Mouse (Mus musculus) hindbrain, embryonic 13.5 days (tissue): ENCODE data around the gene Ergic1. TPM values are rescaled to one million over a fixed set of nuclear protein-coding genes. Genes with fewer than 3 reads are reported as not detected.

Source experiments
- ATAC-seq: fragments of 200-750 bp; cut with Nextera tagmentation; 2 replicates; pipeline ENCODE4 v1.8.0; 2017; ENCODE audit warnings: moderate TSS enrichment; ENCODE audit not compliant: low FRiP score
- H3K27ac ChIP-seq: fragments of 300-500 bp; sonication (generic); 2 replicates; pipeline ENCODE4 v1.5.1; 2015; ENCODE audit warnings: inconsistent platforms, mild to moderate bottlenecking, moderate library complexity
- H3K27me3 ChIP-seq: fragments of 300-500 bp; sonication (generic); 2 replicates; pipeline ENCODE4 v1.6.1; 2015; ENCODE audit warnings: mild to moderate bottlenecking, inconsistent platforms
- H3K36me3 ChIP-seq: fragments of 300-500 bp; sonication (generic); 2 replicates; pipeline ENCODE4 v1.6.1; 2015; ENCODE audit warnings: mild to moderate bottlenecking, inconsistent platforms
- H3K4me1 ChIP-seq: fragments of 300-500 bp; sonication (generic); replicated peaks from 2 replicates; pipeline ENCODE4 v1.6.1; 2015; ENCODE audit warnings: inconsistent platforms
- H3K4me2 ChIP-seq: fragments of 300-500 bp; sonication (generic); 2 replicates; pipeline ENCODE4 v1.6.1; 2015; ENCODE audit warnings: inconsistent platforms, mild to moderate bottlenecking, moderate library complexity
- H3K4me3 ChIP-seq: fragments of 300-500 bp; sonication (generic); 2 replicates; pipeline ENCODE4 v1.5.1; 2015; ENCODE audit warnings: mild to moderate bottlenecking, inconsistent platforms
- H3K9ac ChIP-seq: fragments of 300-500 bp; sonication (generic); 2 replicates; pipeline ENCODE4 v1.6.1; 2015; ENCODE audit warnings: mild to moderate bottlenecking, inconsistent platforms
- H3K9me3 ChIP-seq: fragments of 300-500 bp; sonication (generic); 2 replicates; pipeline ENCODE4 v1.6.1; 2016; ENCODE audit warnings: inconsistent platforms
- WGBS: fragments of 180-500 bp; shearing (Covaris S2); methylation state at CpG from one replicate; pipeline ENCODE4 v1.1.7; 2015; 5-methylcytosine and 5-hydroxymethylcytosine counted together
- polyA plus RNA-seq: library from polyadenylated mRNA; unstranded; fragments of >200 nt; fragmentation: Nextera tagmentation; extraction: Ambion mirVana; gene quantifications from 2 replicates; pipeline ENCODE4 v1.2.1, GENCODE M21; 2015

The Ergic1 gene
- 86.8 and 90.1 TPM in 2 replicates for polyA plus RNA-seq

DNA sequence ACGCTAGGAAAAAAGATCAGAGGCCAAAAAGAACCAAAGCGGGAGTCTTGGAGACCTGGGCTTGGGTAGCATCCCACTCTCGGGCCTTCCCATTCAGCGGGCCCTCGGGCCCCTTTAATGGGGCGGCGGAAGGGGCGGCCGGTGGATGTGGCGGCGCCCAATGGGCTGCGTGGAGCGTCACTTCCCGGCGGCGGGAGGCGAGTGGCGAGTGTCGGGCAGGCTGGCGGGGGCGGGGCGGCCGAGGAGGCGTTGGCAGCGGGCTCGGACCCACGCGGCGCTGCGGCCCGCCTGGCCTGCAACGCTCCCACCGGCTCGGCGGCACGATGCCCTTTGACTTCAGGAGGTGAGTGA lies at the start of gene Ergic1:
TSS of gene Ergic1 (plus strand) at position 200 of the 351 bp plus-strand sequence.
- peak within 1 kb of the TSS; percentile 84 for H3K27ac ChIP-seq
- H3K9me3 ChIP-seq: peaks cover 3% of the 10 kb centered on the region; the same call in 1 of the 2 replicates
- peak within 1 kb of the TSS; percentile 95 for H3K4me2 ChIP-seq
- H3K36me3 ChIP-seq: peaks cover 29% of the 10 kb centered on the region
- H3K9ac ChIP-seq: peak within 1 kb of the TSS; percentile 92
- H3K4me1 ChIP-seq: peaks cover 38% of the 10 kb centered on the region
- peak within 1 kb of the TSS; percentile 88 for H3K4me3 ChIP-seq
- peak; percentile 96 for ATAC-seq
- under 1% methylated on average over 36 of the region's 36 CpGs for WGBS
- H3K27me3 ChIP-seq: no peaks in the 10 kb centered on the region

DNA sequence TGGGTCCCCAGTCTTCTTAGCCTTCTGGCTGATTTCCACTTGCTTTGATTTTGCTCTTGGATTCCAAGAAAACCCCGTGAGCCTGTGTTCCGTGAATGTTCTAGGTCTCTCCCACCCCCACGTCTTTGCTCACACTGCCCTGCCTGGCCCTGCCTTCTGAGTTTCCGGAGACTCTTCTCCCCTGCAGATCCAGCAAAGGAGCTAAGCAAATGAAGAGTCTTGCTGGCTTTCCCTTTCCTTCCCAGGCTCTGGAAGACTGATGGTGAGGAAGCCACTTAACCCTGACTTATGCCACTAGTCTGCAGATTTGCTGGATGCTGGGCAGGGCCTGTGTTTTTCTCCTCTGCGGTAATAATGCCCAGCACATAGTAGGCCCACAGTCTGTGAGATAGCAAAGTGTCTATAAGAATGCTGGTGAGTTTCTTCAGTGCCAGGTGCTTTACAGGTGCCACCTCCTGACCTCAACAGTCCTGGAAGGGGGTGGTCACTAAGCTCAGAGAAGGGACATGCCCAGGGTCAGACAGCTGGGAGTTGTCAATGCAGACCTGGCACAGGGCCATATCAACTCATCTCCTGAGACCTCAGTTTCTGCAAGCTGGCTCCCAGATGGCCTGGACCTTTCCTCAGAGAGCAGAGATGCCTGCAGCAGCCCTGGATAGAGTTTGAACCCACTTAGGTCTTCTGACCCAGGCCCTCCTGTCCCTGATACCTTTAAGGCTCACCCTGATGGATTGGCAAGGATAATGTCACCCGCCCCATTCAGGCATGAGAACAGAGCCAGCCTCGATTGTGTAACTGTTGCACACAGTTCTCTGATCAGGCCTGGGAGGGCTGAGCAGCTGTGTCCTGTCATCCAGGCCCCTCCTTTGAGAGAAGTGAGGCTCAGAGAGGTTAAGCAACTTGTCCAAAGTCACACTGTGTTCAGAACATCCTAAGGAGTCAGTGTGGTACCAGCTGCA lies 49.2 kb upstream of the Ergic1 start:
- peaks cover 12% of the 10 kb centered on the region for H3K4me1 ChIP-seq

DNA sequence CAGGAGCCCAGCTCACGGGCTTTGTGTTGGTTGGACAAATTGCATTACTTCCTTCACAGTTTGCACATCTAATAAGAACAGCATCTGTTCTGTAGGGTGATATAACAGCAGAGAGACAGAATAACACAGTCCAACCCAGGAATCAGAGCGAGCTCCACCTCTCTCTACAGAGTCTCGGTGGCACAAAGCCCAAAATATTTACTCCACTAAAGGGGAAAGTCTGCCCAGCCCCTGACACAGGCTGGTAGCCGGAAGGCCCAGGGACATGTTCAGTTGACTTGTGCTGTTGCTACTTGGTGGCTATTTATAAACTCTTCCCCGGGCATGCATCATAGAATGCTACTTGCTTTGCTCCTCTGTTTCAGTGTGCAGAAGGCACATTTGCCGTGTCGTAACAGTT lies 48.3 kb upstream of the Ergic1 start:
- no peak overlapping the region for H3K9ac ChIP-seq
- no peak overlapping the region for H3K4me2 ChIP-seq
- H3K4me3 ChIP-seq: no peak overlapping the region
- no peak overlapping the region for H3K27ac ChIP-seq
- H3K9me3 ChIP-seq: no peaks in the 10 kb centered on the region
- peaks cover 10% of the 10 kb centered on the region; the same call in 1 of the 2 replicates for H3K4me1 ChIP-seq
- H3K27me3 ChIP-seq: 0 out of 2 replicates have a peak, but pooled peaks cover 10% of the 10 kb centered on the region
- no peaks in the 10 kb centered on the region for H3K36me3 ChIP-seq
- ATAC-seq: no peak
- 79% methylated on average over 7 of the region's 7 CpGs for WGBS

More for the DNA sequence above, 49.2 kb upstream of the Ergic1 start:
- H3K27me3 ChIP-seq: 0 out of 2 replicates have a peak, but pooled peaks cover 10% of the 10 kb centered on the region
- 63% methylated on average over 7 of the region's 7 CpGs for WGBS
- no peak overlapping the region for H3K9ac ChIP-seq
- no peaks in the 10 kb centered on the region for H3K36me3 ChIP-seq
- H3K4me2 ChIP-seq: no peak overlapping the region
- H3K27ac ChIP-seq: no peak overlapping the region
- no peak for ATAC-seq
- no peaks in the 10 kb centered on the region for H3K9me3 ChIP-seq
- no peak overlapping the region for H3K4me3 ChIP-seq

DNA sequence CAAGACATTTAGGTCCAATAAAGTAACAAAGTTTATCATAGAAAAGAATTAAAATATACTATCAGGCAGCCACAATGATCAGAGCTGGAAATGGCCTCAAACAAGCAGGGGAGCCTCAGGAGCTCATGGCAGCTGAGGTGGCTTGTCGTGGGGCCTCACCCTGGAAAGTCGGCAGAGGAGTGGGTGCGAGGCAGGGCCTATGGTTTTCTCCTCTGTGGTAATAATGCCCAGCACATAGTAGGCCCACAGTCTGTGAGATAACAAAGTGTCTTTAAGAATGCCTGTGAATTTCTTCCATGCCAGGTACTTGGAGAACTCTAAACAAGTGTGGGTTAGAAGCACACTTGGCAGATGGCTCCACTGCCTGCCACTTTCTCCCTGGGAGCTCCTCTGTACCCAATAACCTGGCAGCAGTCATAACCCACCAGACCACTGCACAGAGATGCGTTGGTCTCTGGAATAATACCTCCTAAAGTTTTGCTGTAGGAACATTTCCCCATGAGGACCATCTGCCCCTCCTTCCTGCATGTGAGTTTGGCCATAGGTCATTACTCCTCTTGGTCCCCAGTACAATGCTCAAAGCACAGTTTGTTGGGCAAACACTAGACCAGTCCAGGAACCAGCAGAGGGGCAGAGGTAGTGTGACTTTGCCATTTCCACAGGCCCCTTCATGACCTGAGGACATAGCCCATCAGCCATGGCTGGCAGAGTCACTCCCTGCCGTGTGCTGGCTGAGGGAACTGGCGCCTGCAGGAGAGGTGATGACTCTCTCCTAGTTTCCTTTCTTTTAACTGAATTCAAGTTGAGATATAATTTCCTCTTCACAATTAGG lies 47.6 kb upstream of the Ergic1 start:
- H3K4me1 ChIP-seq: peaks cover 10% of the 10 kb centered on the region; the same call in 1 of the 2 replicates
- no peaks in the 10 kb centered on the region for H3K36me3 ChIP-seq
- 80% methylated on average over 6 of the region's 6 CpGs for WGBS
- H3K27ac ChIP-seq: no peak overlapping the region
- no peak overlapping the region for H3K4me2 ChIP-seq
- no peak overlapping the region for H3K4me3 ChIP-seq
- H3K9ac ChIP-seq: no peak overlapping the region
- no peak for ATAC-seq
- 0 out of 2 replicates have a peak, but pooled peaks cover 10% of the 10 kb centered on the region for H3K27me3 ChIP-seq
- H3K9me3 ChIP-seq: no peaks in the 10 kb centered on the region

GRCm38 (mm10) chr17:26514581-26515030 lies 46.7 kb upstream of the Ergic1 start:
- Histone ChIP-seq H3K4me3 (no peak overlapping the region), H3K27ac (no peak overlapping the region), H3K4me2 (no peak overlapping the region), H3K9me3 (no peaks in the 10 kb centered on the region), H3K27me3 (0 out of 2 replicates have a peak, but pooled peaks cover 10% of the 10 kb centered on the region), H3K4me1 (0 out of 2 replicates have a peak, but pooled peaks cover 5% of the 10 kb centered on the region), H3K9ac (no peak overlapping the region), H3K36me3 (no peaks in the 10 kb centered on the region)
- 88% methylated on average over 3 of the region's 3 CpGs for WGBS
- ATAC-seq: no peak

GRCm38 (mm10) chr17:26515675-26516074 lies 45.6 kb upstream of the Ergic1 start:
- no peak for ATAC-seq
- 88% methylated on average over 4 of the region's 4 CpGs for WGBS
- no peak overlapping the region for H3K9ac ChIP-seq
- no peaks in the 10 kb centered on the region for H3K9me3 ChIP-seq
- H3K4me2 ChIP-seq: no peak overlapping the region
- no peak overlapping the region for H3K27ac ChIP-seq
- H3K36me3 ChIP-seq: no peaks in the 10 kb centered on the region
- no peak overlapping the region for H3K4me3 ChIP-seq
- 0 out of 2 replicates have a peak, but pooled peaks cover 5% of the 10 kb centered on the region for H3K4me1 ChIP-seq
- 0 out of 2 replicates have a peak, but pooled peaks cover 5% of the 10 kb centered on the region for H3K27me3 ChIP-seq

- ATAC-seq: no peak
Observed at GRCm38 (mm10) chr17:26518306-26518705, 43.0 kb upstream of the Ergic1 start.

DNA sequence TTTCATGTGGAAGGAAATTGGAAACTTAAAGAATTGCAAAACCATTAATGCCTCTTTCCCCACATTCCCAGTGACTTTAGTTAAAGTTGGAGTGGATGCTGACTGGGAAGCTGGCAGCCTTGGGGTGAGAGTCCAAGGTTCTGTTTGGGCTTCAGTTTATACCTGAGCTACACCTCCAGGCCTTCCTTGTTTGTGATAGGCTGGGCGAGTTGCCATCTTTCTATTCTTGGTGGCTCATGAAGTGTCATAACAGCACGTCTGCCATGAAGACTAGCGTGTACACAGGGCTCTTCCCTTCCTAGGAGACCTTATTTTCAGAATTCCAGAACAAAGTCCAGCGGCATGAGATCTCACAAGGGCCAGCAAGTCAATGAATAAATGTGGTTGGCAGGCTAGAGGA lies 38.6 kb upstream of the Ergic1 start:
- 78% methylated on average over 4 of the region's 4 CpGs for WGBS

More at GRCm38 (mm10) chr17:26518306-26518705, 43.0 kb upstream of the Ergic1 start:
- no peaks in the 10 kb centered on the region for H3K4me1 ChIP-seq
- H3K9ac ChIP-seq: no peak overlapping the region
- no peaks in the 10 kb centered on the region for H3K9me3 ChIP-seq
- H3K36me3 ChIP-seq: no peaks in the 10 kb centered on the region
- 91% methylated on average over 3 of the region's 3 CpGs for WGBS
- no peaks in the 10 kb centered on the region for H3K27me3 ChIP-seq
- H3K4me3 ChIP-seq: no peak overlapping the region
- H3K4me2 ChIP-seq: no peak overlapping the region
- no peak overlapping the region for H3K27ac ChIP-seq

DNA sequence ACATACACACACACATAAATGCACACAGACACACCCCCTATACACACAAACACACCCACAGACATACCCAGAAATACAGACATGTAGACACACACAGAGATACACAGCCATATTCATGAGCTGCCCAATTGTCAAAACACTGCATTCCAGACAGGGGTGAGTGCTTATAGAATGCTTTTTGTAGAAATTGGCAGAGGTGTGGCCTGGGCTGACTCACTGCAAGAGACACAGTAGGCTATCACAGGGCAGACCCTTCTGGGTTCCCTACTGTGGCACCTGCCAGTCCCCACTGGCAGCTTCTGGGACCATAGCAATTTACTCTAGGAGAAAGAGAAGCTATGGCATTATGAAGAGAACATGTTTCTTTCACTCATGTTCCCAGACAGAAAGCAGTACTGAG lies 37.0 kb upstream of the Ergic1 start:
- Histone ChIP-seq H3K9ac (no peak overlapping the region), H3K4me3 (no peak overlapping the region), H3K27ac (no peak overlapping the region), H3K4me1 (no peaks in the 10 kb centered on the region), H3K36me3 (no peaks in the 10 kb centered on the region), H3K27me3 (0 out of 2 replicates have a peak, but pooled peaks cover 2% of the 10 kb centered on the region), H3K9me3 (no peaks in the 10 kb centered on the region), H3K4me2 (no peak overlapping the region)
- no peak for ATAC-seq

More for the DNA sequence above, 38.6 kb upstream of the Ergic1 start:
- no peak for ATAC-seq
- H3K4me3 ChIP-seq: no peak overlapping the region
- H3K4me1 ChIP-seq: no peaks in the 10 kb centered on the region
- H3K4me2 ChIP-seq: no peak overlapping the region
- H3K27ac ChIP-seq: no peak overlapping the region
- H3K9me3 ChIP-seq: no peaks in the 10 kb centered on the region
- 0 out of 2 replicates have a peak, but pooled peaks cover 2% of the 10 kb centered on the region for H3K27me3 ChIP-seq
- no peaks in the 10 kb centered on the region for H3K36me3 ChIP-seq
- H3K9ac ChIP-seq: no peak overlapping the region

DNA sequence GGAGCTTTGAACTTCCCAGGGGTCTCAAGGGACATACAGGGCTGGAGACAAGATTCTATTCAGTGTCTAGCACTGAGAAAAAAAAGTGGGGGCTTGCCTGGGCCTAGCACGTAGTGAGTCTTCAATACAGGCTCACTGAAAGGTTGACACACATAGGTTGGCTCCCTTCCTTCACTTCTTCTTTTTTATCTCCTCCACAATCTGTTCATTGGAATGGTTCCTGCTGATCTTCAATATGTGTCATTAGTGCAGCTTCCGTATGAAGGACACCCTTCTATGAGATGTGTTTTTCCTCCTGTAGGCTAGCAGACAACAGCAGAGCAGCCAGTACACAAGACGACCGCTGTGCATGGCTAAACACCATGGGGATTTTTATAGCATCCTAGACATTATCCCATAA lies 36.5 kb upstream of the Ergic1 start:
- Histone ChIP-seq H3K27me3 (0 out of 2 replicates have a peak, but pooled peaks cover 2% of the 10 kb centered on the region), H3K9me3 (no peaks in the 10 kb centered on the region), H3K36me3 (no peaks in the 10 kb centered on the region), H3K4me1 (no peaks in the 10 kb centered on the region), H3K4me3 (no peak overlapping the region), H3K27ac (no peak overlapping the region), H3K4me2 (no peak overlapping the region), H3K9ac (no peak overlapping the region)
- ATAC-seq: no peak
- 86% methylated on average over 4 of the region's 4 CpGs for WGBS

DNA sequence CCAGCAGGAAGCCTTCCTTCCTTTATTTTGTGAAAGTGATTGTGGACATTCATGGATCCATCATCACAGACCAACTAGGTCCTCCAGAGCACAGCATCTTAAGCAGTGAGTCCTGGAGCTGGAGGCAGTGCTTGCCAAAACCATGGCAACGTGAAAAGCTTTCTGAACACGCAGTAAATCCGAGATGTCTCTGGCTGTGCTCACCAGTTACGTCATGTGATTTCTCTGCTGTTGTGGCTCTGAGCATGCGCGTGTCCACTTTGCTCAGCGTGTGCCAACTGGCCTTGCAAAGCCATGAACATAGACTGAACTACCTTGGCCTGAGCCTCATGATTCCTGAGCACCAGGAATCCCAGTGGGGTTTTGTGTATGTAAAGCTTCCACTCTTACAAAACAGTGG lies 36.0 kb upstream of the Ergic1 start:
- no peak overlapping the region for H3K4me2 ChIP-seq
- 74% methylated on average over 7 of the region's 7 CpGs for WGBS
- no peaks in the 10 kb centered on the region for H3K36me3 ChIP-seq
- no peaks in the 10 kb centered on the region for H3K4me1 ChIP-seq
- no peak overlapping the region for H3K9ac ChIP-seq
- 0 out of 2 replicates have a peak, but pooled peaks cover 2% of the 10 kb centered on the region for H3K27me3 ChIP-seq
- no peak overlapping the region for H3K4me3 ChIP-seq
- H3K9me3 ChIP-seq: no peaks in the 10 kb centered on the region
- no peak for ATAC-seq
- no peak overlapping the region for H3K27ac ChIP-seq

DNA sequence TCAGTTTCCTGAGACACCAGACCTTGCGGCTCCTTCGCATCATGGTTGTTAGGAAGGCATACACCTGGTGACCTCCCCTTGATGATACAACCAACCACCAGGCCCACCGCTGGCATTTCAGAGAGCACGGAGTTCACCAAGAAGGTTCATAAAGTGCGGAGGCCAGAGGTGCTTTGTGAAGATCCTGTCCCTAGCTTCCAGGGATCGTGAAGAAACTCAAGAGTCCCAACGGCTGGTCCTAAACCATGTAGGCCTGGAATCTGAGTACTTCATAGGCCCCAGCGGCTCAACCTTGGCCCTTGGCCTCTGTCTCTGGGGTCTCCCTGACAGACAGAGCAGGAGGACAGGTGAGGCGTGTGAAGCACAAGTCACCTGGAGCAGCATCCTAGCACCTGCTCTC lies 34.0 kb upstream of the Ergic1 start:
- Histone ChIP-seq H3K27me3 (0 out of 2 replicates have a peak, but pooled peaks cover 2% of the 10 kb centered on the region), H3K4me2 (no peak overlapping the region), H3K4me3 (no peak overlapping the region), H3K4me1 (no peaks in the 10 kb centered on the region), H3K9me3 (no peaks in the 10 kb centered on the region), H3K9ac (no peak overlapping the region), H3K36me3 (no peaks in the 10 kb centered on the region), H3K27ac (no peak overlapping the region)
- no peak for ATAC-seq
- 91% methylated on average over 9 of the region's 9 CpGs for WGBS
